Mouse (Mus musculus) CH12.LX (cell line): ENCODE data around the gene Slc22a26.

Source experiments
- CTCF ChIP-seq, 2 experiments: IDR thresholded peaks in 1 of 2; conservative IDR thresholded peaks in 1 of 2; 2 replicates each; pipeline ENCODE4 v1.5.1; 2011 to 2012; ENCODE audit warnings: low read depth in 2 of 2, low read length in 2 of 2, improper control_type of control experiment in 1 of 2, inconsistent platforms in 1 of 2, mild to moderate bottlenecking in 1 of 2, moderate library complexity in 1 of 2
- EP300 ChIP-seq: IDR thresholded peaks from 2 replicates; pipeline ENCODE4 v1.6.1; 2011; ENCODE audit warnings: low read length, improper control_type of control experiment
- HCFC1 ChIP-seq: IDR thresholded peaks from 2 replicates; pipeline ENCODE4 v1.6.1; 2012; ENCODE audit warnings: low read depth, mild to moderate bottlenecking, inconsistent platforms, low read length, improper control_type of control experiment
- JUN ChIP-seq: IDR thresholded peaks from 2 replicates; pipeline ENCODE4 v1.6.1; 2011; ENCODE audit warnings: low read depth, mild to moderate bottlenecking, low read length, improper control_type of control experiment, moderate library complexity; ENCODE audit not compliant: insufficient read depth
- MAZ ChIP-seq: IDR thresholded peaks from 2 replicates; pipeline ENCODE4 v1.6.1; 2012; ENCODE audit warnings: low read depth, mild to moderate bottlenecking, inconsistent platforms, low read length, improper control_type of control experiment, moderate library complexity
- POLR2A ChIP-seq: IDR thresholded peaks from 2 replicates; pipeline ENCODE4 v1.6.1; 2011; ENCODE audit warnings: low read depth, mild to moderate bottlenecking, improper control_type of control experiment, low read length
- RAD21 ChIP-seq: IDR thresholded peaks from 2 replicates; pipeline ENCODE4 v1.6.1; 2011; ENCODE audit warnings: low read depth, mild to moderate bottlenecking, low read length, improper control_type of control experiment, moderate library complexity
- RCOR1 ChIP-seq: conservative IDR thresholded peaks from 2 replicates; pipeline ENCODE4 v1.6.1; 2012; ENCODE audit warnings: low read depth, mild to moderate bottlenecking, inconsistent platforms, low read length, improper control_type of control experiment
- SIN3A ChIP-seq: IDR thresholded peaks from 2 replicates; pipeline ENCODE4 v1.6.1; 2012; ENCODE audit warnings: low read length, improper control_type of control experiment, inconsistent platforms
- USF1 ChIP-seq: IDR thresholded peaks from 2 replicates; pipeline ENCODE4 v1.6.1; 2014; ENCODE audit warnings: low read depth, mild to moderate bottlenecking, inconsistent platforms, low read length, improper control_type of control experiment

DNA sequence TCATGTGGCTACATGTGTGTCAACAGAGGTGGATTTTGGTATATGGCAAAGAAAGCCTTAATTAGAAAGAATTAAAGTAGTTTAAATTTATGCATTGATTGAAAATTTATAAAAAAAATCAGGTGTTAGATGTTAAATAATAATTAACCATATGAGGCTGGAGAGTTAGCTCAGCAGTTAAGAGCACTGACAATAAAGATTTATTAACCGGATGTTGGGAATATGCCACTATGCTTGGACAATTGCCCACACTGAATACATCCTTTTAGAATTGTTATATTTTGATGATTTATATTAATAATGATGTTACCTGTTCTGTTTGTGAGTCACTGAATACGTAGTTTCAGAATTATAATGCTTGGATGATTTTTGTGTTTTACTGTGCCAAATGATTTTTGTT, 36.3 kb downstream of the Slc22a26 start:
- TF ChIP-seq POLR2A (no peak), RCOR1 (no peak), CTCF (conservative IDR thresholded peaks at IDR 0.05 in 1 of 2, IDR thresholded peaks at IDR 0.05 in 1 of 2; ENCODE audit: low read depth in 2 of 2, low read length in 2 of 2) (no peak), USF1 (no peak), SIN3A (no peak), MAZ (no peak), EP300 (no peak), RAD21 (no peak), HCFC1 (no peak), JUN (no peak)
